Mouse (Mus musculus): ENCODE measurements around the gene Ccdc87.
"Not testable (repeated sequence)": the region's sequence is repeated elsewhere in the genome, so short reads cannot be mapped to it uniquely, and the experiment has no call there.

The Ccdc87 gene

DNA sequence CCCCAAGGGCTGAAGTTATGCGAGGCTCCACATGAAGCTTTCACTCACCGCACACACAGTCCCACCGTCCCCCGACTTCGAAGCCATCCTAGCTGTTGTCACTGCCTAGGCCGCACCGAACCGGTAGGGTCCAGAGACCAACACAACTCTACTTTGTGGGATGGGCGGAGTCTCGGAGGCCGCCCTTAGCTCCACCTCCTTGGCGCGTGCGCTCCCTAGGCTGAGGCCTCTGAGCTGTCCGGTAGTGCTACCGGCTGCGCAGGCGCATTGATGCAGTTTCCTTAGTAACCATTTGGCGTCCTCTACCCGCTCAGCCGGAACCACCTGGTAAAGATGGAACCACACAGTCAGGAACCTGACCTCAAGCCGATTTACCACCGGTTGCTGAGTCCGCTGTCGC is at the start of gene Ccdc87, which contains the start of gene Ccs:
Gene Ccdc87 (plus strand): TSS at position 218 of the 400 bp plus-strand sequence.
Gene Ccs (minus strand): TSS at position 184 of the 400 bp plus-strand sequence.
- DNase-seq = peak; percentile 95

DNA sequence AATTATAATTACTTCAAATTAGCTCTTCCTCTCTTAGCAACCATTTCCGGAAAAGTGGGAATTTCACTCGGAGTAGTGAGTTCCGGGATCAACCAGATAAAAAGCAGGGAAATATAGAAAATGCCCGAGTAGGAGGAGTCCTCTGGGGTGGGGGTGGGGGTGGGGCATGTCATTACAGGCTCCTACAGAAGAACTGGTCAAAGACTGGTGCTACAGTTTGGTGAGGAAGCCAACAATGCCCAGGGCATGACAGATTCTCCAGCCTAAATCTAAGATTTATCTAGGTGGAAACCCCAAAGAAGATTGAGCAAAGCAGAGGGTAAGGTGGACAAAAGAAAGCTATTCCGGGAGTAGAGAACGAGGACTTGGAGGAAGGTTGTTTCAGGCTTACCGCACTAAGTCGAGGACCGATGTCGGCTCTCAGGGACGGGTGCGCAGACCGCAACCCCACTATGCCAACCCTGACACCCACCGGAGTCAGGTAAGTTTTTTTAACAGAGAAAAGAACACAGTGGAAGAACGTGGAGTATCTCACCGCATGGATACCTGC is 45.8 kb upstream of the Ccdc87 start:
- DNase-seq = no peak

DNA sequence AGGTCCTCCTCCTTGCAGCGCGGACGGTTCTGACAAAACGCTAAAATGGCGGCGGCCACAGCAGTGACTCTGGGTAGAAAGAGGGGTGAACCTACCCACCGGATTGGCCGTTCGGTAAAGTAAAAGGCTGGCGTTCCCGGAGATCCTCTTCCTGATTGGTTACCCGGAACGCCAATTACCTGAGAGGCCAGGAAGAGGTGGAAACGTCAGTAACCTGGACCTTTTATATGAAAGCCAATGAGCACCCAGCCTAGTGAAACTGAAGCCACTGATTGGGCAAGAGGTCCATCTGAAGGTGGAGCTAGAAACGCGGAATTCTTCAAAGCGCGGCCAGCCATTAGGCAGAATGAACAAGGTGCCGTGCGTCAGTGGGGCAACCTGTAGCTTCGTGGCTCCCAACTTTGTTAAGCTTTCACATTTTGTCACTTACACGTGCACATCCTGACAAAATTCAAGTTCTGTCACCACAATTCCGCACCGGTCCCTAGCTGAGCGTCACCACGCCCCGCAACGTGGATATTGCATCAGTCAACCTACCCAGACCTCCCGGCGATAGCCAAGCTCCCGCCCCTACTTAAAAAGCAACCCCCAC is 45.2 kb upstream of the Ccdc87 start, which contains the start of gene Rbm4:
Gene Rbm4 (minus strand): TSS at position 71 of the 592 bp plus-strand sequence.
- DNase-seq = peak; percentile 97

DNA sequence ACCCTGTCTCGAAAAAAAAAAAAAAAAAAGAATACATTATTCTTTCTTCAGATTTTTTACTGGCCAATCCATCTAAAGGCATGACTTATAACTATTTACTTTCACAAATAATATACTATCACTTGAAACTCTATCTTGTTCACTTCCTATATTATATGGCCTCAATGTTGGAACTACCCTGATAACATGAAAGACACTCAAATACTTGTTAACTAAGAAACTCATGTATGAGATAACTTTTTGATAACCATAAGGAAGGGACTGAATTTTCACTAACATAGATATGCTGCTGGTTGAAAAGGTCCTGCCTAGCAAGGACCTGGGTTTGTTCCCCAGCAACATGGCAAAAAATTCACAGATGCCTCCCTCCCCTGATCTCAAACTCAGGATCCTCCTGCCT is 43.2 kb upstream of the Ccdc87 start:
- no peak for DNase-seq

DNA sequence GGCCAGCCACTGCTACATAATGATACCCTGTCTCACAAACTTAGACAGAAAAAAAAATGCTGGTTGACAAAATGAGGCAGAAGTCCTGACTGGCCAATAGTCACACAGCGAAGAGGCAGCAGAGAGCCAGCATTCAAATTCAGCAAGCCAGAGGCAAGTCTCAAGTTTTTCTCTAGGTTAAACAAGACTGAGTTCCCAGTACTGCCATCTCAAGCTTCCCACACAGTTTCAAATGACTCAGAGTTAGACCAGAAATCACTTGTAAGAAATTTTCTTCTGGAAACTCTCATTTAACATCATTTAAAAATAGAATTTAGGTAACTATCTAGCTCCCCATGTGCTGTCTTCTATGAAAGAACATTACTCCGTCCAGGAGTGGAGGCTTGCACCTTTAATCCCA is 41.3 kb upstream of the Ccdc87 start:
- DNase-seq = no peak

DNA sequence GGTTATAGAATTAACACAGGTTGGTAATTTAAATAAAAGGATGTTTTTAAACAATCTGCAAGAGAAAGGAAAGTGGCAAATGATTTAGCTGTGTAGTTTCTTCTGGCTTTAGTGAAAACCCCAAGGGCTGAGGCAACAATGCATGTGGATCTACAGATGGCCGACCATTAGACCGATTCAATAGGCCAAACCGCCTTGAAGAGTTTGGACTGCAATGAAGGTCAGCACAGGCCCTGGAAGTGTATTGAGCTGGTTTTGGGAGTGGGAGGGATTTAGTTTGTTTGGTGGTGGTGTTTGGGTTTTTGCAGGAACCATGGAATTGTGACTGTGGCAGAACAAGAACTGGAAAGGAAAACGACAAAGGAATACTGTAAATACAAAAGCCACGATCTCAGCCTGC is 40.1 kb upstream of the Ccdc87 start:
- no peak for DNase-seq

DNA sequence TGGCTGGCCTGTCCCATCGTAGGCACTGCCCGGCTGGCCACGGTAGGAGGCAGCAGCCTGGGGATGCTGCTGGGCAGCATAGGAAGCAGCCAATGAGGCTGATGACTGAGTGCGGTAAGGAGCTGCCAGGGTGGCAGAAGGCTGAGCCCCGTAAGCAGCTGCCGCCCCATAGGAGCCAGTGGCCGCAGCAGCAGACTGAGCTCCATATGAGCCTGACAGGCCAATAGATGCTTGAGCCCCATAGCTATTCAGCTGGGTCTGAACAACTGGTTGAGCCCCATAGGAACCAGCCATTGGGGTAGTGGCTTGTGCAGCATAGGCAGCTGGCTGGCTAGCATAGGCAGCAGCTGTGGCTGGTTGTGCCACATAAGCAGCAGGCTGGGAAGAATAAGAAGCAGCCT is 36.5 kb upstream of the Ccdc87 start:
- peak; percentile 43 for DNase-seq

DNA sequence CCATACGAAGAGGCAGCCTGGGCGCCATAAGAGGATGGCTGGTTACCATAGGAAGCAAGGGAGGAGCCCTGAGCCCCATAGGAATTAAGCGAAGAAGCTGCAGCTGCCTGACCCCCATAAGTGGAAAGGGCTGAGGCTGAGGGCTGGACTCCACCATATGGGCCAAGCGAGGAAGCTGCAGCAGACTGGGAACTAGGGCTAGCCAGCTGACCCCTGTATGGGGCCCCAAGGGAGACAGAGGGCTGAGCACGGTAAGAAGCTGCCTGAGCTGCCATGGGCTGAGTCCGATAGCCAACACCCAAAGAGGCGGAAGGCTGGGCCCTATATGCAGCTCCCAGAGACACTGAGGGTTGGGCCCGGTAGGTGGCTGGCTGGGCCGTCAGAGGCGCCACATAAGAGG is 35.9 kb upstream of the Ccdc87 start:
- DNase-seq = no peak

DNA sequence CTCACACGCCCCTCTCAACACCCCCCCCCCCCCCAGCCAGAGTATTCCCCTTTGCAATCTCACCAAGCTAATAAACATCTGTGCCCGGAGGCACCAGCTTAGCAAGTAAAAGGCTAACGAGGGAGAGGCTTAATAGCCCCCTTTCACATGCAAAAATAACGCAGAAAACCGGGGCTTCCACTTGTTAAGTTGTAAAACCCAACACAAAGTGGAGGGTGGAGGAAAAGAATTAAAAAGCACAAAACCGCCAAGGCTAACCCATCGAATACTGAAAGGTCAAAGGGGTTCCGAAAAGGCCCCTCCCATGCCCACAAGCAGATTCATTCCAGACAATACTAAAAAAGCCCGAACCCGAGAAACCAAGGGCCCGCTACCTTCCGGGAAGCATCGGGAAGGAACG is 28.9 kb upstream of the Ccdc87 start:
- no peak for DNase-seq

DNA sequence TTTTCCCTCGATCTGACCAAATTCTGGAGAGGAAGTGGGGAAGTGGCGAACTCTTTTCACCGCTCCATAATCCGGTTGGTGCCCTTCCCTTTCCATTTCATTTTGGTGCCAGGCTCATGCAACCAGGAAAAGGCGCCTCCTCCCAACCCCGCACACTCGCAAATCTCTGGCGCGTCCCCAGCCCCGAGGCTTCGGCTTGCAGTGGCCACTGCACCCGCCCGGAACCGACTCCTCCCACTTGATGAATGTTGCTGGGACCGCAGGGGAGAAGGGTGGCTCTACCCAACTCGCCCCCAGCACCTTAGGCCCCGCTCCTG is 28.5 kb upstream of the Ccdc87 start:
- no peak for DNase-seq

DNA sequence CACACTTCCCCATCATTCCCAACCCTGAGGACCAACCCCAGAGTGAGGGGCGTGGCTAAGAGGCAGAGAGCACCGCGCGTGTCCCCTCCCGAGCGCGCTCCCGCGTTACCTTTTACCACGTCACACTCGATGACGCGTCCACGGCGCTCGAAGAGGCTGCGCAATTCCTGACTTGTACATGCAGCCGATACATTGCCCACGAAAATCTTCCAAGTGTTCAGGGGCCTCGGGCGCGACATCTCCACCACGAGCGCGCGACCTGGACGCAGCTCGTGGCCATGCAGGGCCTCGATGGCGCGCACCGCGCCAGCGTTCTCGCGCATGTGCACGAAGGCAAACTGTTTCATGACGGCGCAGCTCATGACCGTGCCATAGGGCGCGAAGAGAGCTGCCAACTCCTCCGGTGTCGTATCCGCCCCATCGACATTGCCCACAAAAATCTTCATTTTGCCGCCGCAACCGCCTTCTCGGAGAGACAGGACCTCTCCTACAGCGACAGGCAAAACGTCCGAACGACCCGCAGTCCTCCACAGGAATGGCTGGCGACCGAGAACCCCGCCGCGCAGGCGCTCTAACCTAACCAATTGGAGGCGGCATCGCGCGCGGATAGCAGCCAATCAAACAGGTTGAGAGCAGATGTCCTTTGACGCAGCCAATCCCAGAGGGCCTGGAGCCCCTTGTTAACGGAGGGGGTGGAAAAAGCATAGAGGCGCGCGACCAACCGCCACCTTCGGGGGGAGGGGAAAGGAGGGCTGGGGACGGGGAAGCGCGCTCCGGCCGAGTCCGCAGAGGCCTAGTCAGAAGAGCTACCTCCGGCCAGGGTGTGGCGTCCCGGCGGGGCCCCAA is 27.9 kb upstream of the Ccdc87 start, which contains the start of the genes Gm21992 and Rbm14:
Gene Gm21992 (minus strand): TSS at position 550 of the 846 bp plus-strand sequence.
Gene Rbm14 (minus strand): TSS at position 572 of the 846 bp plus-strand sequence.
- peak; percentile 98 for DNase-seq

DNA sequence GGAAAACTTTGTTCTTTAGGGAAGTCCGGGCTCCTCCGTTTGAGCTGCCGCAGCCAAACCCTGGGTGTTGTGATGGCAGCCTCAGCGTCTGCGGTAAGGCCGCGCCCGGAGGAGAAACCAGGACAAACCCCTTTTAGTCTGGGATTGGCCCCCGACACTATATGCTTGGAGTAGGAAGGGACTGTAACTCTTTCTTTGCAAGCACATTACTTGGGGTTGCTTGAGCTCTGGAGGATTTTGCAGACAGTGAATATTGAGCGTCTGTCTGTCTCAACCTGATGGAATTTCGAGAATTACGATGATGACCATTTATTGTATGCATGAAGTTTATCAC is 27.3 kb upstream of the Ccdc87 start:
- DNase-seq = no peak

DNA sequence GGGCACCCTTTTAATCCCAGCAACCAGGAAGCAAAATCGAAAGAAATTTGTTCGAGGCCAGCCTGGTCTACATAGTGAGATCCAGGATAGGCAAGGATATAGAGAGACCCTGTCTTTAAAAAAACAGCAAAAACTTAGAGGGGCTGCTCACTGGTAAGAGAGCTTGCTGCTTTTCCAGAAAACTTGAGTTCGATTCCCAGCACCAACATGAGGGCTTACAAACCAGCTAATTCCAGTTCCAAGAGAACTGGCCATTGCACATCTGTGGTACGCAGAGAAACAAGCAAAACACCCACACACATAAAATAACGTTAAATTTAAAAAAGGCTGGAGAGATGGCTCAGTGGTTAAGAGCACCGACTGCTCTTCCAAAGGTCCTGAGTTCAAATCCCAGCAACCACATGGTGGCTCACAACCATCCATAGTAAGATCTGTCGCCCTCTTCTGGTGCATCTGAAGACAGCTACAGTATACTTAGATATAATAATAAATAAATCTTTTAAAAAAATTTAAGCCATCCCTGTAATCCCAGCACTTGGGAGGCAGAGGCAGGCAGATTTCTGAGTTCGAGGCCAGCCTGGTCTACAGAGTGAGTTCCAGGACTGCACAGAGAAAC is 26.7 kb upstream of the Ccdc87 start:
- DNase-seq = not testable (repeated sequence)

DNA sequence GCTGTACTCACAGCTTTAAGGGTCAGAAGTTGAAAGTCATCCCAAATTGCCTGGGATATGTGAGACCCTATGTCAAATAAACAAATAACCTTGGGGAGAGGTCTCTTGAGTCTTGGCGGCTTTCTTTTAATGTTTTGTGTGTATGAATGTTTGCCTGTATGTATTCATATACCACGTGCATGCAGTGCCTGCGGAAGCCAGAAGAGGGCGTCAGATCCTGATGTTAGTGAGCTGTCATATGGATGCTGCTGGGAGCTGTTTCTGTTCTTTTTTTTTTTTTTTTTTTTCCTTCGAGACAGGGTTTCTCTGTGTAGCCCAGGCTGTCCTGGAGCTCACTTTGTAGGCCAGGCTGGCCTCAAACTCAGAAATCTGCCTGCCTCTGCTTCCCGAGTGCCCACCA is 26.2 kb upstream of the Ccdc87 start:
- DNase-seq = no peak

DNA sequence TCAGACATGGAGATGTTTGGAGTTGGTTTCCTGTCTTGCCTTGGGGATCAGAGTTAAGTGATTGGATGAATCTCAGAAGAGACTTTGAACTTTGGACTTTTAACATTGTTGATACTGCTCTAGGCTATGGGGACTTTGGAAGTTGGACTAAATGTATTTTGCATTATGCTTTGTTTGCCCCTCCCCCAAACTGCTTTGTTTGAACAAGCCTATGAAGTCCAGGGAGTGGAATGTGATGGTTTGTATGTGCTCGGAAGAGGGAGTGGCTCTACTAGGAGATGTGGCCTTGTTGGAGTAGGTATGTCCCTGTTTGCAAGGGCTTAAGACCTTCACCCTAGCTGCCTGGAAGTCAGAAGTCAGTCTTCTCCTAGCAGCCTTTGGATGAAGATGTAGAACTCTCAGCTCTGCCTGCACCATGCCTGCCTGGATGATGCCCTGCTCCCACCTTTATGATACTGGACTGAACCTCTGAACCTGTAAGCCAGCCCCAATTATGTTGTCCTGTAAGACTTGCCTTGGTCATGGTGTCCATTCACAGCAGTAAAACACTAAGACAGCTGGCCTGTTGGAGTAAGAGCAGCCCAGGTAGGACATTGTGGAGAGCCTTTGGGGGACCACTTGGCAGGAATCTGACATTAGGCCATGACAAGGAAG is 21.9 kb upstream of the Ccdc87 start:
- DNase-seq = no peak

DNA sequence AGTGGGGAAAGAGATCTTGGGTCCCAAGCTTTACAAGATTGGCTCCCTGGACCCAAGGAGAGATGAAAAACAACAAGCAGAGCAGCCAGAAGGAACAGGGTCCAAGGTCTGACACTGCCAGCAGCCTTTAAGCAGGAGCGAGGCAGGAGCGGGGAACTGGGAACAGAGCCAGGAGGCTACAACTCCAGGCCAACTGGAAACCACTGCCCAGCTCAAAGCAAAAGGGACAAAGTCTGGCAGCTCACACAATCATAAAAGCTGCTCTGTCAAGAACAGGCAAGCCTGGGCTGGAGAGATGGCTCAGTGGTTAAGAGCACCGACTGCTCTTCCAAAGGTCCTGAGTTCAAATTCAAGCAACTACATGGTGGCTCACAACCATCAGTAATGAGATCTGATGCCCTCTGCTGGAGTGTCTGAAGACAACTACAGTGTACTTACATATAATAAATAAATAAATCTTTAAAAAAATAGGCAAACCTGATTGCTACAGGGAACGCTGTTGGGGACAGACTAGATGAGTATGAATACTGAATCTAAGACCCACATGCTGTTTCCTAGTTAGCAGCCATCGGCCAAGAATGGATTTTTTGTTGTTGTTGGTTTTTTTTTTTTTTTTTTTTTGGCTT is 18.4 kb upstream of the Ccdc87 start:
- peak; percentile 33 for DNase-seq

DNA sequence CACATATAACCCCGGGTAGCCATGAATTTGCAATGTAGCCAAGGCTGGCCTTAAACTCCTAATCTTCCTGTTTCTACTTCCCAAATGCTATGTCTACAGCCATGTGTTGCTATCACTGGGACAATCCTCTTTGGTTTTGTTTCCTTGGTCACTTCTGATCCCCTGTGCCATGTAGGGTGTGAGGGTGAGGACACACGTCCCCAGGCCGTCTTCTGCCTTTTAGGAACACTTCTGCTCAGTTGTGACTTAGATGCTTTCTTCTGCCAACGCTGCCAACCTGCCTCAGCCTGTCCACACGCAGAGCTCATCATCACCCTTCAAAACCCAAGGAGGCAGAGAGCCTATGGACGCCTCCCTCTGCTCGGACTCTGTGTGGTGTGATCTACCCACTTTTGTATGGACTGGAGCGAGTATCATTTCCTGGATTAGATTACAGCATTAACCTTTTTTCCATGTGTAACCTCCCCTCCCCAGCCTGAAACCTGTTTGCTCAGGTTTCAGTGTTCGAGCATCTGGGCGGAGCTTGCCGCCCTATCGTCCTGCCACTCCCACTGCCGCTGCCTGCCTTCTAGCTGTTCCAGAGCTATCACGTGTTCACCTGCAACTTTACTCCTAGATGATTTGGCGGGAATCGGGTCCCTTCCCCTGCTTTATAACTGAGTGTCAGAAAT is 10.6 kb upstream of the Ccdc87 start:
- DNase-seq = no peak

DNA sequence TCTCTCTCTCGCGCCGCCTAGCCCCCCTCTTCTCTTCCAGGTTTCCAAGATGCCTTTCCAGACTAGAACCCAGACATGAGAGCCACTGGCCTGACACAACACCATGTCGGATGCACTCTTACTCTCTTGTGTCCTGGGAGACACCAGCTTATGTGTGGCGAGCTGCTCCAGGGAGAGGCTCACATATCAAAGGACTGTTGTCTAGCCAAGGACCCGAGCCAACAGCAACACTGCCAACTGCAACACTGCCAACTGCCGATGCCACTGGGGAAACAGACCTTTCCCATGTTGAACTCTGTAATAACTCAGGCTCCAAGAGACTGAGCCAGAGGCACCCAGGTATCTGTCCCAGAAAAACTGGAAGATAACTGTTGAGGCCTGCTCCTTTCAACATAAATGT is 10.0 kb upstream of the Ccdc87 start:
- DNase-seq = peak; percentile 66

DNA sequence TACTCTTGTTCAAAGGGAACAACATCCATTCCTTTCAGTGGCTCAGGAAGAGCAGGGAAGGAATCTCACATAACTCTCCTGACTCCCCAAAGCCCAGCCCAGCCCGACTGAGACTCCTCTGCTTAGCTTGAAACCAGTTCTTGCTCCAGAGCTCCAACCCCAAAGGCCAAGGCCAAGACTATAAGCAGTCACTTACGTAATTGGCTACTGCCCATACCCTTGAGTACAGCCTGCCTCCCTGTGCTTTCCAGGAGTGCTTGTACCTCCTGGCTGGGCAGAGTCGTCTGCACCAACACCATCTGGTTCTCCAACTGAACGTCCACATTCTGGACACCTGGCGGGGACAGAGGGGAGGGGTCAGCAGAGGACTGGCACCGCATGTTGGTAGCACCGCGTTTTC is 5.2 kb upstream of the Ccdc87 start:
- DNase-seq = no peak

DNA sequence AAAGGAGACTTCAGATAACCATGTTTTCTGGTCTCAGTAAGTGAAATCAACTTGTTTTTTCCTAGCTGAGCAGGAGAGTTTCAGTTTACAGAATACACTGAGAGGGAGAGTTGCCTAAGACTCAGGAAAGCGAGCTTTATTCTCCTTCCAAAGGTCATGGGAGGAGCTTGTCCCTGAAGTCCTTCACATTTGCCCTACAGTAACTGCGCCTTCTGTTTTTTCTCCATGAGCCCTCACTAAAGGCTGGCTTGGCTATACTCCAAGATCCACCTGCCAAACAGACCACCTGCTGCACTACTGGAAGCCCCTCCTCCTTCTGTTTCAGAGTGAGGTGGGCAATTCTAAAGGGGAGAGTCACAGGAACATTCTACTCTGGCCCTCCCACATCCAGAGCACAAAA is 3.1 kb upstream of the Ccdc87 start:
- DNase-seq = no peak

DNA sequence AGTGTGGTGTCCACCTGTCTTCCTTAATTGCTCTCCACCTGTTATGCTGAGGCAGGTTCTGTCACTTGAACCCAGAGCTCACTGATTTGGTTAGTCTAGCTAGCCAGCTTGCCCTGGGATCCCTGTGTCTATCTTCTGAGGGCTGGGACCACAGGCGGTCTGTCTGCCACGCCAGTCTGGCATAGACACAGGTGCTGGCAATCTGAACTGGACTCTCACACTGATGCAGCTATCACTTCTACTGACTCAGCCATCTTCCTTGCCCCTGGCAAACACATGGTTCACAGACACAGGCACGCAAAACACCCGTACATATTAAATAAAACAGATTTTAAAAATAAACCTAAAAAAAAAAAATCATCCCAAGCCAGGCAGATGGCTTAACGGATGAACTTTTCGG is 2.1 kb upstream of the Ccdc87 start:
- no peak for DNase-seq

DNA sequence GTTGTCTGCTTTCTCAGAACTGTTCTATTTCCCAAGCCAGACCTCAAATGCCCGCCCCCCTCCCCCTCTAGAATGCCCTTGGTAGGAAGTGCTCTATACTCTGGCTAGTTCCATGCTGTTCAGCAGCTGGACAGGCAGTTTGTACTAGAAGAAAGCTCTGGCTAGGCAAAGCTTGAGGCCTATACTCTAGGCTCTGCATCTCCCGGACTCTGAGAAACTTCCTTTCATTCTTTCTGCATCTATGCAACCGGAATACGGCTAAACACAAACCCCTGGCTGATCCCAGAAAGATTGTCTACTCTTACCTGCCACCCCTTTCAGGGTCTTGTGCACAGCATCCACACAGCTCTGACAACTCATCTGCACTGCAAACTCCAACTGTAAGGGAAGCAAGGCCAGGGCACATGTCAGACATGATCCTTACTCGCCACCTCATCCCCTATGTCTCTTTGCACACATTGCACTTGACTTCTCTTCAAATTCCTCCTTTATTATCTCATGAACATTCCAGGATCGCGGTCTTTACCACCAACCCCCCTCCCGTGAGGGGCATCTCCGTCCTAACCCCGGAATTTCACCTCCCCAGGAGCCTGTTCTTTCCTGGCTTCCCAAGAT is 533 bp upstream of the Ccdc87 start:
- DNase-seq = no peak

Measured in cerebellum, adult 11 months (tissue).